Mouse (Mus musculus) erythroblast, embryonic 14.5 days (primary cell): ENCODE measurements around the gene Slc28a1.

Source experiments
- GATA1 ChIP-seq: IDR thresholded peaks from 2 replicates; pipeline ENCODE4 v1.6.1; 2012; ENCODE audit warnings: low read length, inconsistent platforms, mixed read lengths
- TAL1 ChIP-seq: IDR thresholded peaks from 3 replicates; pipeline ENCODE4 v1.6.1; 2012; ENCODE audit warnings: low read length, inconsistent platforms, mixed read lengths

DNA sequence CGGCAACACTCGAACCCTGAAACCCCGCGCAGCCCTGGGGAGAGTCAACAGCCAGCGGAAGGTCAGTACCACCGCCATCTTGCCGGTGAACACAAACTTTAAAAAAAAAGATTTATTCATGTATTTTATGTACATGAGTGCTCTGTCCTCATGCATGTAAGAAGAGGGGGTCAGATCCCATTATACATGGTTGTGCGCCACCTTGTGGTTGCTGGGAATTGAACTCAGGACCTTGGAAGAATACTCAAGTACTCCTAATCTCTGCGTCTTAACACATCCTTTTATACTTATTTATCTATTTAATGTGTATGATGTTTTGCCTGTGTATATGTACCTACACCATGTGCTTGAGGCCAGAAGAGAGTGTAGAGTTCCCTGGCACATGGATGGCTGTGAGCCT is 47.1 kb downstream of the Slc28a1 start:
- no peak for TF ChIP-seq TAL1
- TF ChIP-seq GATA1: no peak
